Mouse (Mus musculus): ENCODE data around the gene Mxra7.
"Not testable (repeated sequence)": the region's sequence is repeated elsewhere in the genome, so short reads cannot be mapped to it uniquely, and the experiment has no call there.

Mxra7 gene

DNA sequence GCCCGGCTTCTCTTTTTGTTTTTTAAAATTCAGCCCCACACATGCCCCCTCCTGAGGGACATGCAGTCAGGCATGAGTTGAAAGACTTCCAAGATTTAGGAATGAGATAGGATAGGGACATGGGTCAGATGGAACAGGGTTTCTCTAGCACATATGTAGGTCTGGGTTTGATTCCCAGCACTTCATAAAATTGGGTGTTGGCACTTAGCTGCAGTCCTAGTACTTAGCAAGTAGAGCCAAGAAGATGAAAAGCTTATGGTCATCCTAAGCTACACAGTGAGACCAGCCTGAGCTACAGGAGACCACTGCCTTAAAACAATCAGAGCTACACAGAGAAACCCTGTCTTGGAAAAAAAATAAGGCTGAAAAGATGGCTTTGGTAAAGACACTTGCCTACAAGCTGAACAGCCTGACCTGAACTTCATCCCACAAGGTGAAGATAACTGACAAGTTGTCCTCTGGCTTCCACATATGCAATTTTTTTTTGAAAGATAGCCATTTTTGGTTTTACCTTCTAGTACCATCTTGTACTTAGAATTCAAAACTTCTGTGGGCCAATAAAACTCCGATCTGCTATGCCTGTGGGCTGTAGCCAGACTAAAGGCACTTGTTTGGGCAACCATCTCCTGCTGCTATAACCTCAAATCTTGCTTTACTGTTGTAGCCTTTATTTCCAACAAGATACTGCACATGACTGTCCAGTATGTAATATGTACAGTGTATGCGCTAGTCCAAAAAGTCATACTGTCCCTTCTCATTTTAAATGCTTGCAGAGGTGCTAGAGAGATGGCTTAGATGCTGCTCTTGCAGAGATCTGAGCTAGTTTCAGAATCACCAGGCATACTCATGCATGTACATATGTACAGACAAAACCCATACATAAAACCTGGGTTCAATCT, 19.6 kb upstream of the Mxra7 start:
- no peak for DNase-seq (ENCODE audit: low spot score in 2 of 2)

- no peak for DNase-seq (ENCODE audit: low spot score in 2 of 2)
Measured at GRCm38 (mm10) chr11:116846593-116847181, 18.8 kb upstream of the Mxra7 start.

- peak; percentile 93 to 94 for DNase-seq (ENCODE audit: low spot score in 2 of 2)
Measured at GRCm38 (mm10) chr11:116843261-116844233, 15.7 kb upstream of the Mxra7 start, which contains the start of the genes Mettl23 and Jmjd6. TSS of gene Mettl23 (plus strand) at chr11:116843278. TSS of gene Jmjd6 (minus strand) at chr11:116843449.

DNA sequence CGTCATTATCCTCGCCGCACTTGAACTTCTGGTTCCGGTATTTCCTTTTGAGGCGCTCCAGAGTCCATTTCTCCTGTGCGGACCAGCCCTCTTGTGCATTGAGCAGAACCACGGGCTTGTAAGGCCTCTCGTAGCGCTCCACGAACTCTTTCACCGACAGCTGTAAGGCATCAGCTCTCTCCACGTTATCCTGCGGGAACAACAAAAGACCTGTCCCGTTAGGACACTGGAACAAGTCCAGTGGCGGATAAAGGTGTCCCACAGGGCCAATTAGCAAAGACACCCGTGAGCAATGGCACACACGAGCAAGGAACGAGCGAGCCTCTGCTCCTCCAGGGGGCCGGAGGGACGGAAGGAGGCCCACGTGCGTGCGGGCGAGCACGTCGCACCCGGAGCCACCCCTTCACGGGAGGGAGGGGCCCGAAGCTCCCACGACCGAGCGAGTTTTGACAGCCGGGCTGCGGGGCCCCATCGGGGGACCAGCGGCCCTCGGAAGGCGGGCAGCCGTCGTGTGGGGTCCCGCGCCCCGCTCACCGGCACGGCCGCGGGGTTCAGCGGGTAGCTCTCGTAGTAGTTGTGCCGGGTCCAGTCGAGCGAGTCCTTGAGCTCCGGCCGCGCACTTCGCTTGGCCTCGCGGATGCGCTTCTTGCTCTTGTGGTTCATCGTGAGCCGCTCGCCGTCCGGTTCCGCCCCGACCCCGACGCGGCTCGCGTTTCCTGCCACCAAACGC, 14.8 kb upstream of the Mxra7 start:
- DNase-seq (ENCODE audit: low spot score in 2 of 2): peak; percentile 50 to 55

- DNase-seq (ENCODE audit: low spot score in 2 of 2): no peak
Measured at GRCm38 (mm10) chr11:116840748-116841147, 12.9 kb upstream of the Mxra7 start.

DNA sequence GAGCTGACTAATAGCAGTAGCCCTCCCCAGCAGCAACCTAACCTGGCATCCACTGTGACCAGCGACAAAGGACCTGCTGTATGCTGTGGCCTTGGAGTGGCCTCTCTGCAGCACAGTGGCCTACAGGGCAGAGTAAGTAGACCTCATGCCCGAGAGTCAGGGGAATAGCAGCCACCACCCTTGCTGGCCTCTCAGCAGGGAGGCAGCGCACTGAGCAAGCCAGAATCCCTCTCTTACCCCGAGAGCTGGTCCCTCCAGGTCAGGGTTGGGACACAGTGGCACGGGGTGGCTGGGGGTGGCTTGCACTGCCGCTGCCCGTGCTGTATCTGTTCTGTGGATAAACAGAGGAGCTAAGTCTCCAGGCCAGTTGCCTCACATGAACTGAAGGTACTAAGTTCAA, 11.8 kb upstream of the Mxra7 start:
- DNase-seq (ENCODE audit: low spot score in 2 of 2): no peak

DNA sequence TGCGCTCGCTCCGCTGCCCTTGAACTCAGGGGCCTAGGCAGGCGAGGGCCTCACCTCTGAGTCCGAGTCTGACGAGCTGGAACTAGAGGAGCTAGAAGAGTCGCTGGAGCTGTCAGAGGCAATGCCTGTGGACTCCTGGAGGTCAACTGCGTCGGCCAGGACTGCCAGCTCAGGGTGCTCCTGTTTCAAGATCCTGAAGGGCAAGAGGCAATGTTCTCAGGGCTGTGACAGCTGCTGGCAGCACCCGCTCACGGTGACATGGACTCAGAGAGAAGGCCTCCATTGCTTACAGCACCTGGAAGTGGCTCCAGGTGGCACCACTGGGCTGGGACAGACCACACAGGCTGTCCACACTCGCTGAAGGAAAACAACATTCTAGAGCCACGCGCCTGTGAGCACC, 11.1 kb upstream of the Mxra7 start:
- no peak for DNase-seq (ENCODE audit: low spot score in 2 of 2)

GRCm38 (mm10) chr11:116837441-116837840, 9.6 kb upstream of the Mxra7 start:
- DNase-seq (ENCODE audit: low spot score in 2 of 2): no peak

DNA sequence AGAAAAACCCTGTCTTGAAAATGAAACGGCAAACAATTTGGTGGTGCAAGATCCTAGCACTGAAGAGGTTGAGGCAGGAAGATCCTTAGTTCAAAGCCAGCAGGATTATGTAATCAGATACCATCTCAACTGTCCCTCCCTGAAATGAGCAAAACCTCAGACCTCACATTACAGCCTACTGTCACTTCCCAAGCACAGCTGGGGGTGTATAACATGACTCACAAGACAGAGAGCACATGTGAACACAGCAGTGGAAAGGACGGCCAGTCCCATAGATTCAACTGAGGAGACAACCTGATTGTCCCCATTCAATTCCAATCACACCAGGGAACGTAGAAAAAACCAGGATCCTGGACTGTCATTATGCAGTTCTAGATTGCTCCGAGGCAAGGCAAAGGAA, 8.4 kb upstream of the Mxra7 start:
- no peak for DNase-seq (ENCODE audit: low spot score in 2 of 2)

- DNase-seq (ENCODE audit: low spot score in 2 of 2): no peak
Measured at GRCm38 (mm10) chr11:116834954-116835353, 7.1 kb upstream of the Mxra7 start.

DNA sequence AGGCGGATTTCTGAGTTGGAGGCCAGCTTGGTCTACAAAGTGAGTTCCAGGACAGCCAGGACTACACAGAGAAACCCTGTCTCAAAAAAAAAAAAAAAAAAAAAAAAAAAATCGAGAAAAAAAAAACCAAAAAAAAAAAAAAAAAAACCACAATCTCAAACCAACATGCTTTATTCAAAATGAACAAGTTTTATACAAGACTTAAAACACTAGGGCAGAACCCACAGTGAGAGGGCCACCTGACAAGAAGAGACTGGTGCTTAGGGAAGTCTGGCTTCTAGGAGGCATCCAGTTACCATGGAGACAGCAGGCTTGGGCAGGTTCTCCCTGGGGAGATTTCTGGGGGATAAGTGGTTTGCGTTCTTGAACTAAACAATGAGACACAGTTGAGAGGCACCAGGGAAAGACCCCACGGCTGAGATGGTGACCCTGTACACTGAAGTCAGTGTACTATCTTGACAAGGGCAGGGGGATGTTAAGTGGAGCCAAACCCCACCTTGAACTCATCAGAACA, 4.4 kb upstream of the Mxra7 start:
- no peak for DNase-seq (ENCODE audit: low spot score in 2 of 2)

- no peak for DNase-seq (ENCODE audit: low spot score in 2 of 2)
Measured at GRCm38 (mm10) chr11:116826550-116827504, 1.0 kb downstream of the Mxra7 start.

GRCm38 (mm10) chr11:116825230-116825629, 2.6 kb downstream of the Mxra7 start:
- no peak for DNase-seq (ENCODE audit: low spot score in 2 of 2)

DNA sequence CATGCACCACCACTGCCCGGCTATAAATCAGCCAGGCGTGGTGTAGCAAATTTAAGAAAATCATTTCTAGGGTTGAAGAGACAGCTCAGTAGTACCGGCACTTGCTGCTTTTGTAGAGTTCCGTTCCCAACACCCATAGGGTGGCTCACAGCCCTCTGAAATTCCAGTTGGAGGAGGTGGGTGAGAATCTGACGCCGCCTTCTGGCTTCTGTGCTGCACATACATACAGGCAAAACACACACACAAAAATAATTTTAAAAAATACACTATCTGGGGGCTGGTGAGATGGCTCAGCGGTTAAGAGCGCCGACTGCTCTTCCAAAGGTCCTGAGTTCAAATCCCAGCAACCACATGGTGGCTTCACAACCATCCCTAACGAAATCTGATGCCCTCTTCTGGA, 4.0 kb downstream of the Mxra7 start:
- not testable (repeated sequence) for DNase-seq (ENCODE audit: low spot score in 2 of 2)

DNA sequence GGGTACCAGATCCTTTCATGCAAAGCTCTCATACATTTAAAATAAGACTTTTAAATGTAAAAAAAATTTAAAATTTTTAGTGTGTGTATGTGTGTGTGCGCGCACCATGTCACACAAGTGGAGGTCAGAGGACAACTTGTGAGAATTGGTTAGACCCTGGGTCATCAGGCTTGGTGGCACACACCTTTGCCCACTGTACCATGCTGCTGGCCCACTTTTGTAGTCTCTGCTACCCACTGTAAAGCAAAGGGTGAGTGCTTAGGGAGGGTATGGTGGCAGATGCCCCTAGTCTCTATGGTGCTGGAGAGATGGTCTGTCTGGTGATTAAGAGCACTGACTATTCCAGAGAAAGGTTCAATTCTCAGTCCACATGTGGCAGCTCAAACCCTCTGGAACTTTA, 4.6 kb downstream of the Mxra7 start:
- DNase-seq (ENCODE audit: low spot score in 2 of 2): no peak

- DNase-seq (ENCODE audit: low spot score in 2 of 2): no peak
Measured at GRCm38 (mm10) chr11:116822626-116823025, 5.2 kb downstream of the Mxra7 start.

DNA sequence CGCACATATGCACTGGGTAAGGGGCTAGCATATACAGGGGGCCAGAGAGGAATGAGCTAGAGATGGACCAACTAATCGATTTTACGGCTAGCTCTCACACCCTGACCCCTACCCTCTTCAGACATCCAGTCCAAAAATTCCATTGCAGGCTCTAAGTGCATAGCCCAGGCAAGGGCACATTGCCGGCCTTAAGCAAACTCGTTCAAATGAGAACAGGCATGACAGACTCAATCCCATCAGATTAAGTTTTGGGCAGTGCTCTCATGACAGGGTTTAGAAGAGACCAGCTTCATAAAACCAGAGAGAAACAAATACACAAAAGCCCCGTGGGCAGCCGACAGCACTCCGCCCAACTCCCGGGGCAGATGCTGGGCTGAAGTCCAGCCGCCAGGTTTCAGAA, 5.6 kb downstream of the Mxra7 start:
- DNase-seq (ENCODE audit: low spot score in 2 of 2): no peak

DNA sequence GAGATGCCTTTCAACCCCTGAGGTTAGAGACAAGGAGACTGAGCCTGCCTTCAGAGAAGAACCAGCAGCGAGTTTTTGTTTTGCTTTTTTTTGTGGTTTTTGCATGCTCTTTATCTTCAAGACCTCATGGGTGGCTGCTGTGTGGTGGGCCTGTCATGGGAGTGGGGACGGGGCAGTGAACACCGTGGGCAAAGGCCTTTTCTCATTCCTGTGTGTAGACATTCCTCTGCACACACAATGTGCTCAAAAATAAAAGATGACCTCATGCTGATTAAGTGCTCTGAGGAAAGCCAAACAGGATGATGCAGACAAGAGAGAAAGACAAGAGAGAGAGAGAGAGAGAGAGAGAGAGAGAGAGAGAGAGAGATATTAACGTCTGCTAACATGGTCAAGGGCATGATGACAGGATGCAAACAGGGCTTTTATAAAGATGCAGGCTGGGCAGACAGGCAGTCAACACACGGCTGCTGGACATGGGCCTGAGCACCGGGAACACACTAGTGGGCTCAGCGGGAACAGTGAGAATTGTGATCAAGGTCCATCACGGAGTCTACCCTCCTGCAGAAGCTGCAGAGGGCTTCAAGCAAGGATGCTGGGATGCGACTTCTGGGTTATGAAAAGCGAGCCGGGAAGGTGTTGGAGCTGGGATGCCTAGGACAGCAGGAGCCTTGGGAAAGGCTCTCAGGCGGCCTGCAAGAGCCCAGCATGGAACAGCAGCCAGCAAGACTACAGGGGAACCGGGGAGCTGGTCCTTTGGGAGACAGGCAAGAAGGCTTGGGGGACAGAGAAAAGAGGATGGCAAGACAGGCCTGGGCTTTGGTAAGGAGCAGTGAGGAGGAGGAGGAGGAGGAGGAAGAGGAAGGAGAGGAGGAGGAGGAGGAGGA, 6.5 kb downstream of the Mxra7 start:
- no peak for DNase-seq (ENCODE audit: low spot score in 2 of 2)
